Mouse (Mus musculus): ENCODE results near the gene Stat3.

Gene Stat3

DNA sequence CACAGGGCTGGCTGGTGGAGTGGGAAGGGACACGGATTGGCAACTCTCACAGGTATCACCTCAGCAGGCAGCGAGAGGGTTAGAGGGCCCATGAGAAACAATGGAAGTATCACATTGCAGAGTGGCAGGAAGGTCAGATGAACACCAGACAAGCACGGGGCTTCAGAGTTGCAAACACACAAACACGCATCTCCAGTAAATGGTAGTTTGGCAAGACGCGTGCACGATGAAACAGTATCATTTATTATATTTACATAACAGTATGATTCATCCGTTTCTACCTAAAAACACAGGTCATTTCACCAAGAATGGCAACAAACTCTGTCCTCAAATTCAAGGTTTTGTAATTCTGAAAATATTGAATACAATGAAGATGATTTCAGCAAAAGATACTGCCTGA is 99.8 kb downstream of the Stat3 start:
- no peak for ATAC-seq (ENCODE audit: insufficient number of reproducible peaks, low FRiP score, low TSS enrichment)

DNA sequence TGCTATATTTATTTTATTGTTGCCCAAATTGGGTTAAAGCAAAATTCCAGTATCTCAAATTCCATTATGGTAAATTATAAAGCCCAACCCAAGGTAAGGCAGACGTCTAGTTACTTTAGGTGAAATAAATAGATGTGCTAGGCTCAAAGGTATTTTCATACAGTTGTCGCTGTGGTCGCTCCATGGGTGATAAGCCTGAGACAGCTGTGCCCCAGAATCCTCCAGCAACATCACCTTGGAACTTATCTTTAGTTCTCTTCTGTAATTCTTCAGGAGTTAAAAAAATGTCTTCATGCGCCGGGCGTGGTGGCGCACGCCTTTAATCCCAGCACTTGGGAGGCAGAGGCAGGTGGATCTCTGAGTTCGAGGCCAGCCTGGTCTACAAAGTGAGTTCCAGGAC is 100.4 kb downstream of the Stat3 start:
- ATAC-seq (ENCODE audit: insufficient number of reproducible peaks, low FRiP score, low TSS enrichment): no peak

DNA sequence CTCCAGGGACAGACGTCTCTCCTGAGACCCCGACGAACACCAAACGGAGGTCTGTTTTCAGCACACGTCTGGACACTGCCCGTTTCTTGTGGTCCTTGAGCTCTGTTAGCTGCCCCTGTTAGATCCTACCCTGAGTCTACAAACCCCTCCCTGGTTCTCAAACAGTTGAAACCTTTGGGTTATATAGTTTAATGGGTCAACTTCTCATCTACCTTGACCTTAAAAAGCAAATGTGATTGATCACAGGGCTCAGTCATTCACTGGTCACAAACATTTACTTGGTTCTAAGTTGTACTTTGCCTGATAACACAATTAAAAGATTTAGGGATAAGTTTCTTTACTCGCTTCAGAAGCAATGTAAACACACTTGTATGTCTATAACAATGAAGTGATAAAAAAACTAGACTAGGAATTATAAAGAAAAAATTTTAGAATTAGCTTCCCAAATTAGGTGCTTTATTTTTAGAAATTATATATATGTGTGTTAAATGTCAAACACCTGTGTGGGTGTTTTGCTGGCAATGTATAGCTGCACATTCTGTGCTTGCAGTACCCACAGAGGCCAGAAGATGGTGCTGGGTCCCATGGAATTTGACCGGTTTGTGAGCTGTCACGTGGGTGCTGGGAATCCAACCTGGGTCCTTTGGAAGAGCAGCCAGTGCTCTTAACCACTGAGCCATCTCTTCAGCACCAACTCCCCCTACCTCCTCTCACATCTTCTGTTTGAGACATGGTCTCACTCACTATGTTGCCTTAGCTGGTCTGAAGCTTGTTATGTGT is 102.2 kb downstream of the Stat3 start:
- ATAC-seq (ENCODE audit: insufficient number of reproducible peaks, low FRiP score, low TSS enrichment): no peak
